Mouse (Mus musculus) neural tube, embryonic 12.5 days (tissue): ENCODE results near the gene Arhgap15. TPM values are rescaled to one million over a fixed set of nuclear protein-coding genes. Genes with fewer than 3 reads are reported as not detected.
A peak's percentile ranks its signal among the peaks of the same experiment; 100 is the strongest.

Experiments
- ATAC-seq: fragments of 200-750 bp; cut with Nextera tagmentation; 2 replicates; pipeline ENCODE4 v1.8.0; 2017; ENCODE audit warnings: low read depth, mild to moderate bottlenecking, moderate TSS enrichment, moderate library complexity; ENCODE audit not compliant: low FRiP score
- H3K27ac ChIP-seq: fragments of 300-500 bp; sonication (generic); 2 replicates; pipeline ENCODE4 v1.5.1; 2016
- H3K27me3 ChIP-seq: fragments of 300-500 bp; sonication (generic); replicated peaks from 2 replicates; pipeline ENCODE4 v1.6.1; 2016; ENCODE audit warnings: mild to moderate bottlenecking
- H3K36me3 ChIP-seq: fragments of 300-500 bp; sonication (generic); 2 replicates; pipeline ENCODE4 v1.6.1; 2016; ENCODE audit warnings: mild to moderate bottlenecking
- H3K4me1 ChIP-seq: fragments of 300-500 bp; sonication (generic); 2 replicates; pipeline ENCODE4 v1.6.1; 2016
- H3K4me2 ChIP-seq: fragments of 300-500 bp; sonication (generic); replicated peaks from 2 replicates; pipeline ENCODE4 v1.6.1; 2016; ENCODE audit warnings: mild to moderate bottlenecking
- H3K4me3 ChIP-seq: fragments of 300-500 bp; sonication (generic); 2 replicates; pipeline ENCODE4 v1.5.1; 2016
- H3K9ac ChIP-seq: fragments of 300-500 bp; sonication (generic); 2 replicates; pipeline ENCODE4 v1.6.1; 2016; ENCODE audit warnings: mild to moderate bottlenecking
- H3K9me3 ChIP-seq: fragments of 300-500 bp; sonication (generic); 2 replicates; pipeline ENCODE4 v1.6.1; 2016; ENCODE audit warnings: mild to moderate bottlenecking
- WGBS: fragments of 180-500 bp; shearing (Covaris S2); methylation state at CpG from one replicate; pipeline ENCODE4 v1.1.7; 2016; 5-methylcytosine and 5-hydroxymethylcytosine counted together
- polyA plus RNA-seq: library from polyadenylated mRNA; unstranded; fragments of >200 nt; fragmentation: Nextera tagmentation; extraction: Ambion mirVana; gene quantifications from 2 replicates; pipeline ENCODE4 v1.2.1, GENCODE M21; 2016

The Arhgap15 gene
- polyA plus RNA-seq, 1 experiment from 2014 or later, result 0.81 TPM

GRCm38 (mm10) chr2:44271455-44272346 lies 523.1 kb downstream of the Arhgap15 start:
- Histone ChIP-seq H3K36me3 (no peaks in the 10 kb centered on the region), H3K4me3 (no peak overlapping the region), H3K9ac (no peak overlapping the region), H3K4me2 (no peak overlapping the region; the same call in 1 of the 2 replicates), H3K27me3 (no peaks in the 10 kb centered on the region), H3K9me3 (no peaks in the 10 kb centered on the region), H3K4me1 (peaks cover 4% of the 10 kb centered on the region; the same call in 1 of the 2 replicates), H3K27ac (no peak overlapping the region)
- 44% methylated on average over 17 of the region's 17 CpGs for WGBS
- ATAC-seq, result no peak

- H3K36me3 ChIP-seq, result no peaks in the 10 kb centered on the region
- no peak overlapping the region for H3K4me3 ChIP-seq
- ATAC-seq, result no peak
- H3K27me3 ChIP-seq, result no peaks in the 10 kb centered on the region
- peaks cover 4% of the 10 kb centered on the region; the same call in 1 of the 2 replicates for H3K4me1 ChIP-seq
- H3K9ac ChIP-seq, result no peak overlapping the region
- H3K27ac ChIP-seq, result no peak overlapping the region
- no peaks in the 10 kb centered on the region for H3K9me3 ChIP-seq
- H3K4me2 ChIP-seq, result no peak overlapping the region
- 83% methylated on average over 13 of the region's 13 CpGs for WGBS
These were observed 524.0 kb downstream of the Arhgap15 start for GRCm38 (mm10) chr2:44272606-44273005.

- Histone ChIP-seq H3K27ac (no peak overlapping the region), H3K27me3 (no peaks in the 10 kb centered on the region), H3K4me3 (no peak overlapping the region), H3K9me3 (no peaks in the 10 kb centered on the region), H3K4me1 (peaks cover 4% of the 10 kb centered on the region; the same call in 1 of the 2 replicates), H3K9ac (no peak overlapping the region), H3K36me3 (no peaks in the 10 kb centered on the region), H3K4me2 (no peak overlapping the region)
- no peak for ATAC-seq
- 86% methylated on average over 3 of the region's 3 CpGs for WGBS
These were observed 525.8 kb downstream of the Arhgap15 start for GRCm38 (mm10) chr2:44274425-44274824.

- H3K27ac ChIP-seq, result no peak overlapping the region
- WGBS, result 89% methylated on average over 4 of the region's 4 CpGs
- H3K9me3 ChIP-seq, result no peaks in the 10 kb centered on the region
- no peaks in the 10 kb centered on the region for H3K27me3 ChIP-seq
- no peak overlapping the region for H3K9ac ChIP-seq
- H3K36me3 ChIP-seq, result no peaks in the 10 kb centered on the region
- no peak for ATAC-seq
- H3K4me1 ChIP-seq, result no peaks in the 10 kb centered on the region
- no peak overlapping the region for H3K4me2 ChIP-seq
- H3K4me3 ChIP-seq, result no peak overlapping the region
These were observed 537.6 kb downstream of the Arhgap15 start for GRCm38 (mm10) chr2:44286181-44286719.

- Histone ChIP-seq H3K4me3 (no peak overlapping the region), H3K27me3 (no peaks in the 10 kb centered on the region), H3K4me2 (no peak overlapping the region), H3K27ac (no peak overlapping the region), H3K9ac (no peak overlapping the region), H3K9me3 (no peaks in the 10 kb centered on the region), H3K36me3 (no peaks in the 10 kb centered on the region), H3K4me1 (no peaks in the 10 kb centered on the region)
- no peak for ATAC-seq
- 44% methylated on average over 3 of the region's 3 CpGs for WGBS
These were observed 550.5 kb downstream of the Arhgap15 start for GRCm38 (mm10) chr2:44299156-44299555.

- no peak overlapping the region for H3K9ac ChIP-seq
- WGBS, result 34% methylated on average over 5 of the region's 5 CpGs
- ATAC-seq, result no peak
- H3K4me2 ChIP-seq, result no peak overlapping the region
- no peaks in the 10 kb centered on the region for H3K9me3 ChIP-seq
- no peaks in the 10 kb centered on the region for H3K36me3 ChIP-seq
- no peak overlapping the region for H3K4me3 ChIP-seq
- H3K27ac ChIP-seq, result no peak overlapping the region
- H3K27me3 ChIP-seq, result no peaks in the 10 kb centered on the region
- peaks cover 4% of the 10 kb centered on the region for H3K4me1 ChIP-seq
These were observed 551.3 kb downstream of the Arhgap15 start for GRCm38 (mm10) chr2:44299909-44300308.

GRCm38 (mm10) chr2:44300466-44300865 lies 551.8 kb downstream of the Arhgap15 start:
- H3K4me3 ChIP-seq, result no peak overlapping the region
- no peak overlapping the region for H3K4me2 ChIP-seq
- no peaks in the 10 kb centered on the region for H3K36me3 ChIP-seq
- peaks cover 10% of the 10 kb centered on the region for H3K4me1 ChIP-seq
- 69% methylated on average over 6 of the region's 6 CpGs for WGBS
- no peaks in the 10 kb centered on the region for H3K27me3 ChIP-seq
- no peak for ATAC-seq
- no peaks in the 10 kb centered on the region for H3K9me3 ChIP-seq
- no peak overlapping the region for H3K9ac ChIP-seq
- H3K27ac ChIP-seq, result no peak overlapping the region

- no peak overlapping the region for H3K9ac ChIP-seq
- no peaks in the 10 kb centered on the region for H3K27me3 ChIP-seq
- no peak overlapping the region for H3K4me3 ChIP-seq
- WGBS, result 25% methylated on average over 9 of the region's 9 CpGs
- no peak overlapping the region for H3K27ac ChIP-seq
- no peaks in the 10 kb centered on the region for H3K9me3 ChIP-seq
- H3K4me2 ChIP-seq, result 0 out of 2 replicates have a peak overlapping the region, but pooled peaks have one; percentile 18
- no peaks in the 10 kb centered on the region for H3K36me3 ChIP-seq
- peak; percentile 31; the same call in 1 of the 2 replicates for ATAC-seq
- H3K4me1 ChIP-seq, result peaks cover 10% of the 10 kb centered on the region
These were observed 555.8 kb downstream of the Arhgap15 start for GRCm38 (mm10) chr2:44304261-44304970.

GRCm38 (mm10) chr2:44304971-44305808 lies 556.6 kb downstream of the Arhgap15 start:
- H3K27ac ChIP-seq, result no peak overlapping the region
- H3K9ac ChIP-seq, result no peak overlapping the region
- H3K27me3 ChIP-seq, result no peaks in the 10 kb centered on the region
- H3K4me2 ChIP-seq, result peak overlapping the region; percentile 28; the same call in 1 of the 2 replicates
- peaks cover 10% of the 10 kb centered on the region for H3K4me1 ChIP-seq
- H3K36me3 ChIP-seq, result no peaks in the 10 kb centered on the region
- no peaks in the 10 kb centered on the region for H3K9me3 ChIP-seq
- ATAC-seq, result no peak
- WGBS, result 50% methylated on average over 17 of the region's 17 CpGs
- H3K4me3 ChIP-seq, result no peak overlapping the region

GRCm38 (mm10) chr2:44306137-44306536 lies 557.5 kb downstream of the Arhgap15 start:
- Histone ChIP-seq H3K27ac (no peak overlapping the region), H3K9ac (no peak overlapping the region), H3K27me3 (no peaks in the 10 kb centered on the region), H3K4me2 (no peak overlapping the region), H3K9me3 (no peaks in the 10 kb centered on the region), H3K4me1 (peaks cover 13% of the 10 kb centered on the region), H3K4me3 (no peak overlapping the region), H3K36me3 (no peaks in the 10 kb centered on the region)
- 47% methylated on average over 2 of the region's 2 CpGs for WGBS
- no peak for ATAC-seq

GRCm38 (mm10) chr2:44309124-44309523 lies 560.5 kb downstream of the Arhgap15 start:
- Histone ChIP-seq H3K27ac (no peak overlapping the region), H3K27me3 (no peaks in the 10 kb centered on the region), H3K9ac (no peak overlapping the region), H3K4me2 (no peak overlapping the region), H3K9me3 (no peaks in the 10 kb centered on the region), H3K36me3 (no peaks in the 10 kb centered on the region), H3K4me1 (peaks cover 17% of the 10 kb centered on the region), H3K4me3 (no peak overlapping the region)
- 87% methylated on average over 3 of the region's 3 CpGs for WGBS
- no peak for ATAC-seq
